Mouse (Mus musculus) midbrain, embryonic 11.5 days (tissue): Measurements from ENCODE around the gene Ddx1. TPM values are rescaled to one million over a fixed set of nuclear protein-coding genes. Genes with fewer than 3 reads are reported as not detected.

Experiments
- ATAC-seq: fragments of 200-750 bp; cut with Nextera tagmentation; 2 replicates; pipeline ENCODE4 v1.8.0; 2017; ENCODE audit warnings: moderate TSS enrichment, moderate library complexity; ENCODE audit not compliant: low FRiP score
- DNase-seq: peaks from one replicate; pipeline ENCODE4 v3.0.0; 2015; ENCODE audit warnings: low spot score; ENCODE audit errors: missing footprints
- H3K27ac ChIP-seq: fragments of 300-500 bp; sonication (generic); 2 replicates; pipeline ENCODE4 v1.5.1; 2014; ENCODE audit warnings: low read depth, low read length
- H3K27me3 ChIP-seq: fragments of 300-500 bp; sonication (generic); 2 replicates; pipeline ENCODE4 v1.6.1; 2014; ENCODE audit warnings: mild to moderate bottlenecking, low read length, moderate library complexity, mixed read lengths; ENCODE audit not compliant: control insufficient read depth, insufficient read depth
- H3K36me3 ChIP-seq: fragments of 300-500 bp; sonication (generic); 2 replicates; pipeline ENCODE4 v1.6.1; 2014; ENCODE audit warnings: mild to moderate bottlenecking, low read length, moderate library complexity, mixed read lengths; ENCODE audit not compliant: control insufficient read depth, insufficient read depth
- H3K4me1 ChIP-seq: fragments of 300-500 bp; sonication (generic); 2 replicates; pipeline ENCODE4 v1.6.1; 2014; ENCODE audit warnings: low read length; ENCODE audit not compliant: control insufficient read depth, insufficient read depth
- H3K4me2 ChIP-seq: fragments of 300-500 bp; sonication (generic); 2 replicates; pipeline ENCODE4 v1.6.1; 2014; ENCODE audit warnings: mild to moderate bottlenecking, moderate library complexity
- H3K4me3 ChIP-seq: fragments of 300-500 bp; sonication (generic); 2 replicates; pipeline ENCODE4 v1.5.1; 2014; ENCODE audit warnings: low read depth, low read length
- H3K9ac ChIP-seq: fragments of 300-500 bp; sonication (generic); 2 replicates; pipeline ENCODE4 v1.6.1; 2014; ENCODE audit warnings: low read length
- H3K9me3 ChIP-seq: fragments of 300-500 bp; sonication (generic); 2 replicates; pipeline ENCODE4 v1.6.1; 2016; ENCODE audit warnings: low read length; ENCODE audit not compliant: control insufficient read depth
- WGBS: fragments of 180-500 bp; shearing (Covaris S2); extraction: QIAGEN DNeasy Blood & Tissue Kit; methylation state at CpG from one replicate; pipeline ENCODE4 v1.1.7; 2014; 5-methylcytosine and 5-hydroxymethylcytosine counted together
- polyA plus RNA-seq: library from polyadenylated mRNA; unstranded; fragments of >200 nt; fragmentation: Nextera tagmentation; extraction: Ambion mirVana; gene quantifications from 2 replicates; pipeline ENCODE4 v1.2.1, GENCODE M21; 2014

The Ddx1 gene
- polyA plus RNA-seq: 197 and 215 TPM in 2 replicates

DNA sequence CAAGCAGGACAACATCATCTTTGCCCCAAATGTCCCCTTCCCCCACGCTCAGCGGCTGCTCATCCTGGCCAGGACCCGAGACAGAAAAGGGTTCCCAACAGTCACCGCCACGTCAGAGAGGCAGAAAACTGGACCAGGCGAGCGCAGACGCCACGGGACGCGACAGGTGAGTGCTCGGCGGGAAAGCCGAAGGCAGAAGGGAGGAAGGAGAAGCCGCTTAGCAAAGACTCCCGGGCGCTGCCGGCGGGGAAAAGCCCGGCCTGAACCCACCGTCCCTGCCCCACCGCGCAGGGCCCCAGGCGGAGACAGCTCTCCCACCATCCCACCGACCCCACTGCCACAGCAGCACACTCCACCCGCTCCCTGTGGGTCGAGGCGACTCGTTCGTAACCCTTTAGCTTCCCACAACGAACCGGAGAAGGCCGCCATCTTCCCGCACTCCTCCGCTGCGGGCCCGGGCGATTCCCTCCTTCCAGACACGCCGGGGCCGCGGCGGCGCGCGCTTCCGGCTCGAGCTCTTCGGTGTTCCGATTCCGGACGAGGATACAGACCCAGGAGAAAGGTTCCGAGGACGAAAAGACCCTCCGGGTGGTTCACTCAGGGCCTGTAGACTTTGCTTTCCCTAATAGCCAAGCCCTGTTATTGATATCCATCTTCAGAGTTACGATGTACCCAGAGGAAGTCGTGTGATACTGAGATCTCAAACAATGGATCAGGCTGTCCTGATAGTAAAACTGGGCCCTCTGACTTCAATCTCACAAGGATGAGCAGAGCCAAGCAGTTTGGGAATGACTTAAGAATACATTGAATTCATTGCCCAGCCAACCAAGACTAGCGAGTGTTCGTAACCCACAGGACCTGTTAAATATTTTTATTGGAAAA lies at the start of gene Ddx1:
Gene Ddx1 (minus strand): TSS at position 523 of the 882 bp plus-strand sequence.
- peak within 1 kb of the TSS; percentile 92 for H3K4me3 ChIP-seq
- ATAC-seq (peak; percentile 94), DNase-seq (peak; percentile 98)
- H3K9me3 ChIP-seq: no peaks in the 10 kb centered on the region
- 0 out of 2 replicates have a peak, but pooled peaks cover 6% of the 10 kb centered on the region for H3K36me3 ChIP-seq
- no peaks in the 10 kb centered on the region for H3K27me3 ChIP-seq
- H3K27ac ChIP-seq: peak within 1 kb of the TSS; percentile 71
- H3K9ac ChIP-seq: peak within 1 kb of the TSS; percentile 97
- peak within 1 kb of the TSS; percentile 51 for H3K4me2 ChIP-seq
- 2% methylated on average over 58 of the region's 59 CpGs for WGBS
- H3K4me1 ChIP-seq: peaks cover 8% of the 10 kb centered on the region

DNA sequence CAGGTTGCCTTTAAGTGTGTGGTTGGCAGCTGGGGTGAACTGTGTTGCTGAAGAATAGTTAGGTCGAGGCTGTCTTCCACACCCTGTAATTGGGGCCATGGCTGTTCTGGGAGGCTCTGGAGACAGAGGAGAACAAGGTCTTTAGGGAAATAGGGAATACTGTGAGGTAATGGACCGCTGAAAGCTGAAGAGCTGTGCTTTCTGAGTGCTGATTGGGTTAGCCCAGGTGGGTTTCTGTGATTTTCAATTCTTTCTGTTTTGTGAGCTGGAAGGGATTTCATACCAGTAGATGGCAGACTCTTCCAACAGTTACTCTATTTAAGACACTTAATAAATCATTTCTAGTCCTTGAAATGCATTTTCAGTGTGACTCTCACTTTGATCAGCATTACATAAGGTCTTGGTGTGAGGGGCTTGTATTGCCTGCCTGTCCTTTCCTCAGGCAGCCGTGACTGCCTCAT lies 44.4 kb upstream of the Ddx1 start:
- WGBS: 84% methylated on average over 3 of the region's 3 CpGs
- no peaks in the 10 kb centered on the region for H3K9me3 ChIP-seq
- no peak for DNase-seq
- no peak overlapping the region for H3K9ac ChIP-seq
- ATAC-seq: no peak
- H3K4me3 ChIP-seq: no peak overlapping the region
- no peaks in the 10 kb centered on the region for H3K36me3 ChIP-seq
- no peaks in the 10 kb centered on the region for H3K4me1 ChIP-seq
- H3K27ac ChIP-seq: no peak overlapping the region
- H3K27me3 ChIP-seq: no peaks in the 10 kb centered on the region
- no peak overlapping the region for H3K4me2 ChIP-seq

DNA sequence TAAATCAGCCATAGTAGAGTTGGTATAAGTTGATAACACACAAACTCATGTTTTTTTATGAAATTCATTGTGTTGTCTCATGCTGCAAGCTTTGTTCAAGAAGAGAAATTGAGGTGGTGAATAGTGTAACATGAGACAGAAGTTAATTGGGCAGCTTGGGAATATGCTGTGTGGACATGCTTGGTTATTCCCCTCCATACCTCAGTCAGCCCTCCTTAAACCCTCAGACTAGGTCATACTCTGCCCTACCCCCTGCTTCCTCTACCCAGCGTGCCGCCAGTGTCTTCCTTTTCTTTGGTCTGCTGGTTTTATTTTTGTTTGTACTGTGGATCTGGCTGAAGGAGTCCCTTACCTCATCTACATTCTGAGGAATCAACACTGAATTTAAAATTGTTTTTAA lies 42.4 kb upstream of the Ddx1 start:
- Histone ChIP-seq H3K27ac (no peak overlapping the region), H3K4me1 (no peaks in the 10 kb centered on the region), H3K9ac (no peak overlapping the region), H3K9me3 (no peaks in the 10 kb centered on the region), H3K4me3 (no peak overlapping the region), H3K4me2 (no peak overlapping the region), H3K27me3 (no peaks in the 10 kb centered on the region), H3K36me3 (no peaks in the 10 kb centered on the region)
- DNase-seq (no peak), ATAC-seq (no peak)
- 77% methylated on average over 2 of the region's 2 CpGs for WGBS

DNA sequence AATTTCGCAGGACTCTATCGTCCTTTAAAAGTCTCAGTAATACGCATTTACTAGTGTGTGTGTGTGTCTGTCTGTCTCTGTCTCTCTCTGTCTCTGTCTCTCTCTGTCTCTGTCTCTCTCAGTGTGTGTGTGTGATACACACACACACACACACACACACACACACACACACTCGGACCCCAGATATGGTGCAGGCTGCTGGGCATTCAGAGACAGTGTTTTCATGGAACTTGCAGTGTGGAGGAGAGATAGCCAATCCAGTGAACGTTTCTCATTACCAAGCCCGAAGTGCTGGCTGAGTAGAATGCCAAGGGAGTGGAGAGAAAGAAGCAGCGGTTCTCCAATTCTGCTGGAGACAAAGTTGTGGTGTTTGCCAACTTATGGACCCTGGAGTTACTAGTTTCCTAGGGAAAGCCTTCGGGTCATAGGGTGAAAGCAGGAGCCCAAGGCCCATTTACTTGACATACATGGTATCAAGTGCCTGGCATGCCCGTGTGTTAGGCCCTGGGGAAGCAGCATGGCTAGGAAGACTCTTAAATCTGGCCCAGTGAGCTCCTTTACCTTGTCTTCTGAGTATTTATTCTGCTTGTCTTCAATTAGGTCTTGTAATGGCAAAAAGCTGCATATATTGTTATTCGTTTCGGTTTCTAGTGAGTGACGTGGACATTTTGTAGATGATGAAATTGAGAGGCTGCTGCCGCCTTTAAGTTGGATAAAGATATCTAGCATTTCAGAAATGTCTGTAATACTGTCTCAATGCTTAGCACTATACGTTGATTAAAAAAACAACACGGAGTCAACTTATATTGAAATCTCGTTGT lies 20.8 kb upstream of the Ddx1 start:
- 50% methylated on average over 16 of the region's 16 CpGs for WGBS
- Histone ChIP-seq H3K27ac (no peak overlapping the region), H3K36me3 (no peaks in the 10 kb centered on the region; the same call in 1 of the 2 replicates), H3K4me2 (peak overlapping the region; percentile 71), H3K27me3 (no peaks in the 10 kb centered on the region), H3K4me3 (peak overlapping the region; percentile 82), H3K4me1 (peaks cover 9% of the 10 kb centered on the region), H3K9ac (peak overlapping the region; percentile 84), H3K9me3 (no peaks in the 10 kb centered on the region)
- peak; percentile 49 for ATAC-seq
- DNase-seq: no peak

DNA sequence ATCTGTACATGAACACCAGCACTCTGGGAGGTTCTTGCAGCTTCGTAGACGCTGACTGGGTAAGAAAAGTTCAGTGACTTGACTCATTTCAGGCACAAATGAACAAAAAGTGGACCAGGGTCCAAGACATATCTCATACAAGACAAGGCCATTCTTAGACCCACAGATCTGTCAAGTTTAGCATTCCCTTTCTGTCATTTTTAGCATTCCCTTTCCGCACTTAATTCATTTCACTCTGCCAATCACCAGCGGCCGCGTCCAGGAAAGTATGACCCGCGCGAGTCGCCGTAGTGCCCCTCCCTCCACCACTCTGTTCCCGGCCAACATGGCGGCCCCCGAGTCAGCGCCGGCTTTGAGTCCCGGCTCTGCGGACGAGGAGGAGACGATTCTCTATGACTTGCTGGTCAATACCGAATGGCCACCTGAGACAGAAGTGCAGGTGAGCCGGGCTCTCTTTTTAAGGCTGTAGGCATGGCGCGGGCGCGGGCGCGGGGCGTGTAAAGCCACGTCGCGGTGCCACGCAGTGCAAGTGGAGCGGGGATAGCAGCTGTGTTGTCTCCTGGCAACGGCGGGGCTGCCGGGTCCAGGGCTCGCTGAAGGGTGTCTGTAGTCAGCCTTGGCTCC lies 19.9 kb upstream of the Ddx1 start, which contains the start of gene Nbas:
Gene Nbas (plus strand): TSS at position 308 of the 624 bp plus-strand sequence.
- H3K36me3 ChIP-seq: no peaks in the 10 kb centered on the region
- peak within 1 kb of the TSS; percentile 71 for H3K4me2 ChIP-seq
- H3K9me3 ChIP-seq: no peaks in the 10 kb centered on the region
- no peak within 1 kb of the TSS for H3K27ac ChIP-seq
- WGBS: 4% methylated on average over 38 of the region's 38 CpGs
- ATAC-seq: peak; percentile 96
- peak; percentile 98 for DNase-seq
- H3K4me1 ChIP-seq: peaks cover 9% of the 10 kb centered on the region
- no peaks in the 10 kb centered on the region for H3K27me3 ChIP-seq
- H3K4me3 ChIP-seq: peak within 1 kb of the TSS; percentile 82
- H3K9ac ChIP-seq: peak within 1 kb of the TSS; percentile 84

DNA sequence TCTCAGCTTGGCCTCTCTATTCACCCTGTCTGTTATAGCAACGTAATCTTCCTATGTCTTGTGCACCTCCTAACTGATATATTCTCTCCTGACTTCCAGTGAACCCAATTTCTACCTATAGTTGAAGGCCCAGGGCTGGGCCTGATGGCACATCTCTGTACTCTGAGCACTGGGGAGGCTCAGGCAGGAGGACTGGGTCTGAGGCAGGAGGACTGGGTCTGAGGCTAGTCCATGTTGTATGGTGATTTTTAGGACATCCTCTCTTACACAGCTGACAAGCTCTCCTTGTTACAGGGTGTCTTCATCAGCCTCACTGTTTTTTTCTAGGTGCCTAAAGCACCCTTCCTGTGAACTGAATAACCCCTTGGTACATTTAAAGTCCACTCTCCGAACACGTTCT lies 19.4 kb upstream of the Ddx1 start:
- DNase-seq: no peak
- Histone ChIP-seq H3K9me3 (no peaks in the 10 kb centered on the region), H3K4me1 (peaks cover 9% of the 10 kb centered on the region), H3K4me3 (peak overlapping the region; percentile 82; the same call in 1 of the 2 replicates), H3K4me2 (peak overlapping the region; percentile 22; the same call in 1 of the 2 replicates), H3K27me3 (no peaks in the 10 kb centered on the region), H3K27ac (no peak overlapping the region), H3K9ac (peak overlapping the region; percentile 47; the same call in 1 of the 2 replicates), H3K36me3 (no peaks in the 10 kb centered on the region)
- peak; percentile 15 for ATAC-seq
- WGBS: 51% methylated on average over 3 of the region's 3 CpGs

DNA sequence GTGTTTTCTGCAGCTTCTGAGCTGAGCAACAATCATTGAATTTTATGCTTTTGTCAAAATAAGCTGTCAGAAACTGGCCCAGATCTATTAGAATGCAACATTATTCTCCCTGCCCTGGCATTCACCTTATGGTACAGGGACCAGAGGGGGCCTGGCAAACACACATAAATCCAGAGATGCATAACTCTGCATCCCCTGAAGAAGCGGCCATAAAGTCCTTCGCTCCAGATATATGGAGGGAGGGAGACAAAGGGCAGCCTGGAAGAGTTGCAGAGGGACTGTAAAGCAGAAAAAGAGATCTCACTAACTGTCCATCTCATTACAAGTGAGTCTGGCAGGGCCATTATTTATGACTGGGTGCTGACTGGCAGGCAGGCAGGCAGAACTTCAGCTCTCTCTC lies 6.7 kb upstream of the Ddx1 start:
- no peak overlapping the region for H3K4me2 ChIP-seq
- H3K36me3 ChIP-seq: no peaks in the 10 kb centered on the region
- WGBS: 85% methylated on average over 2 of the region's 2 CpGs
- H3K27me3 ChIP-seq: no peaks in the 10 kb centered on the region
- H3K9ac ChIP-seq: no peak overlapping the region
- H3K4me1 ChIP-seq: no peaks in the 10 kb centered on the region
- ATAC-seq (no peak), DNase-seq (no peak)
- H3K27ac ChIP-seq: no peak overlapping the region
- no peaks in the 10 kb centered on the region for H3K9me3 ChIP-seq
- H3K4me3 ChIP-seq: no peak overlapping the region

DNA sequence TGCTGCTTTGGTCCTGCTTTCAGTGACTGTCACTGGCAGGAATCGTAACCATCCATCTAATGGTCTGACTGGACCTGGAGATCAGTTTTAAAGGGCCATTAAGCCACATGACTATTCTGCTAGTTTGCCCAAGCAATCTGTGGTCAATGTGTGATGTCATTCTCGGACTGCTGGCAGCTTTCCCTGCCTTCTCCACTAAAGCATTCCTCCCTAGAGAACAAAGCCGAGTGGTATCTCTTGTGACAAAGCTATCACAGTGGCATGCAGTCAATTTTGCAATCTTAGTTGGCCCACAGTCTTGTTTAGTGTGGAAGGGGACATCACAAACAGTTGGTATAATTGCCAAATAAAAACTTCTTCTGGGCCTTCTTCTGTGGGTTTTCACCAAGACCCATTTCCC lies 6.1 kb upstream of the Ddx1 start:
- Histone ChIP-seq H3K9me3 (no peaks in the 10 kb centered on the region), H3K4me1 (no peaks in the 10 kb centered on the region)
- 61% methylated on average over 3 of the region's 3 CpGs for WGBS

More for the DNA sequence above, 6.1 kb upstream of the Ddx1 start:
- no peak for ATAC-seq
- Histone ChIP-seq H3K4me2 (no peak overlapping the region), H3K27ac (no peak overlapping the region), H3K9ac (no peak overlapping the region), H3K27me3 (no peaks in the 10 kb centered on the region), H3K4me3 (no peak overlapping the region), H3K36me3 (no peaks in the 10 kb centered on the region)
- DNase-seq: no peak
